Mouse (Mus musculus) kidney, postnatal 25 days (tissue): ENCODE data around the gene Akap13.
A peak's percentile ranks its signal among the peaks of the same experiment; 100 is the strongest.

Source experiments
- DNase-seq, 2 experiments: peaks; one replicate each; pipeline ENCODE4 v3.0.0; 2021; ENCODE audit warnings: mixed read lengths in 2 of 2

The Akap13 gene

DNA sequence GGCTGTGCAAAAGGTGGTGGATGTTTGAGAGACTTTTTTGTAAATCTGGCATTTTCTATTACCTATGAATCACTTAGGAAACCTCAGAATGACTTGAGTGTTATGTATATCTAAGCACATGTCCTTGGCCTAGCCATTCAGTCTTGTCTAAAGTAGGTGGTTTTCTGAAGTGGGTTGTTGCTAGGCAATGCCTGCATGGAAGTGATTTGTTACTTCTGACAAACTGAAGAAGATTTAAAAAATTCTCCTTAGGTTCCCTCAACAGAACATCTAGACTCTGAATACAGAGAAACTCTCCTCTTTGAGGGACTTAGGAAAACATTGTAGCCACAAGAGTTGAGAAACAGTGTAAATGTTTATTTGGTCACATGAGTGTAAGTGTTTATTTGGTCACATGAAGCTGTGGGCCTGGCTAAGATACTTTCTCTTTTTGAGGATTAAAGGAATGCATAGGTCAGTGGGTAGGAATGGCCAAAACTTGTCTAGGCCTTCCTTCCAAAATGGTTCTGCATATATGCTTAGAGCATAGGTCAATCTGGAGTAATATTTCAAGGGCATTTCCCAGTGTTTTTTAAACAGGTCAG, 8.3 kb downstream of the Akap13 start:
- no peak for DNase-seq

GRCm38 (mm10) chr7:75467791-75468190, 12.5 kb downstream of the Akap13 start:
- DNase-seq, result no peak

GRCm38 (mm10) chr7:75470318-75470925, 15.1 kb downstream of the Akap13 start:
- DNase-seq, result peak; percentile 27 to 45

- peak in 1 of 2 experiments; percentile 52 for DNase-seq
These were observed 17.2 kb downstream of the Akap13 start for GRCm38 (mm10) chr7:75472316-75473195.

- no peak for DNase-seq
These were observed 18.0 kb downstream of the Akap13 start for GRCm38 (mm10) chr7:75473294-75473693.

GRCm38 (mm10) chr7:75474064-75474463, 18.7 kb downstream of the Akap13 start:
- DNase-seq, result no peak

DNA sequence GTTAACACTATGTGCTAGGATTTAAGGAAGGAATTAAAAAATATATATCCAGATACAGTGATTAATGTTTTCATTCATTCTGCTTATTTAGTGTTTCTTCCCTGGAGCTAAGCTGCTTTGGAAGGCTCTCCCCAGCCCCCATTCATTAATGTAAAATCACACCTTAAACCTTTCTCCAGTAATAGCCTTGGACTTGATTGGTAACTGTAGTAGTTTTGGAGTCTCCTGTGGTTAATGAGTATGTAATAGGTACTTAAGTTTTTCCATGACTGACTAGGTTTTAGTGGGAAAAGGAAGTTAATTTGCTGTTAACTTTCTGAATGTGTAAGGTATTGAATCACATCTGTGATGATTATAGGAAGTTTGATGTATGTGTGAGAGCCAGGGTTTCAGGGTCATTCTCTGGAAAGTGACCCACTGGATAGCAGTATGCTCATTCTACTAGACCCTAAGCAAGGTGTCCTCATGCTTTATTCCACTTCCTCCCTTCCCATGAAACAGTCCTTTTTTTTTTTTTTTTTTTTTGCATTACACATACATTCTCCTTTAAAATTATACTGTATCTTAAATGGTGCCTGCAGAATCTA, 19.3 kb downstream of the Akap13 start:
- DNase-seq, result no peak

DNA sequence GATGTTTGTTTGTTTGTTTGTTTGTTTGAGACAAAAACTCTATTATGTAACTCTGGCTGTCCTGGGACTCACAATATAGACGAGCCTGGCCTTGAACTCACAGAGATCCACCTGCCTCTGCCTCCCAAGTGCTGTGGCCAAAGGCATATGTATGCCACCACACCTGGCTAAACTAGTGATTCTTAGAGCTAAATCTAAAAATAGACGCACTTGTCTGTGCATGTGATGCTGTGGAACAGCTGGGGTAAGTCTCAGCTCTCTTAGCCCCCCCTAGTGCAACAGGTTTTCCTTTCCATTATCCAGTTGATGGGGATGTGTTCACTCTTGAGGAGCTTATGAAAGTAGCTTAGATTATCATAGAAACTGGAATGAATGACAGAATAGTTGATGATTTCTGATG, 22.7 kb downstream of the Akap13 start:
- no peak for DNase-seq

- DNase-seq, result peak; percentile 74 to 90
These were observed 25.5 kb downstream of the Akap13 start for GRCm38 (mm10) chr7:75480721-75481426.

DNA sequence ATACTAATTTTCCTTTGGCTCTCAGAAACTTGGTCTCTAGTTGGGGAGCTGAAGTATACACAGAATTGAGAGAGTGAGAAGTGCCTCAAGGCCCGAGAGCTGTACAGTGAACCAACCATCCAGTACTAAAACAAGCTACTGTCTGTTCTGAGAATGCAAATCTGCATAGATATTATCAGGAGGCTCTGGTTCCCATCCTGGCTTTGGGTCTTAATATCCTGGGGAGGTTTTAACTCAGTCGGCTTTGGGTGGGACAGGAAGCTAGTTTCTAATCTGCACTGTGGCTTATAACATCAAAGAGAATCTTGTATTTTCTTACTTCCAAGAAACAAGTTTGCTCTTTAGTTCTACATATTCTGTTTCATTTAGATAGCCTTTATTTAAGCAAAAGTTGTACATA, 30.7 kb downstream of the Akap13 start:
- no peak for DNase-seq

- DNase-seq, result no peak
These were observed 40.7 kb downstream of the Akap13 start for GRCm38 (mm10) chr7:75495941-75496441.

GRCm38 (mm10) chr7:75498627-75499026, 43.3 kb downstream of the Akap13 start:
- peak; percentile 33 to 54 for DNase-seq

DNA sequence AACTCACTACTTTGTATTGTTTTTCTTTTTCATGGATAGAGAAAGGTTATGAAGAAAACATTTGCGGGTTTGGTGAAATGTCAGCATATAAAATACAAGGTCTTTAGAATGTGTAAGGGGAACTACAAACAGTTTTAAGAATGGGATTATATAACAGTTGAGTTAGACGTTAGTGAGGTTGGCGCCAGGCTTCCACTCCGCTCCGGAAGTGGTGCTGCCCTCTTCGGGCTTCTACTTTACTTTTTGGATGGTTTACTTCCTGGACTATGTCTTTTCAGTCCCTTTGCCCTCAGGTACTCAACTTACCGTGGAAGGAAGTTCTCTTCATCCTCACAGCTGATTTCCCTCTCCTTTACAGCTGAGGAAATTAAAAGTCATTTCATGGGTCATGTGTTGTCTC, 43.9 kb downstream of the Akap13 start:
- DNase-seq, result peak in 1 of 2 experiments; percentile 50

GRCm38 (mm10) chr7:75500164-75500563, 44.8 kb downstream of the Akap13 start:
- no peak for DNase-seq

DNA sequence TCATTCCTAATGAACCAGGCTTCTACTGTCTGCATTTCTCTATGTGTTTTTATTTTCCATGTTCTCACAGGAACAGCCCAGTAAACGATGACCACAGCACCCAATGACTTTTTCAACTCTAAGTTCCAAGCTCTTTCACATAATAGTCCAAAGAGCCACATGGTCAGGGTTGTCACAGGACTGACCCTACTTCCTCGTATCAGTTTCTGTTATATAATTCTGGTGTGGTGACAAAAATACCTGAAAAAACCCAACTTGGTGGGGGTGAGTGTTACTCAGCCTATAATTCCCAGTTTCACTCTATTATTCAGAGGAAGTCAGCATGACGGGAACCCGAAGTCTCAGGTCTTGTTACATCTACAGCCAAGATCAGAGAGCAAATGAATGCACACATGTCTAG, 45.5 kb downstream of the Akap13 start:
- DNase-seq, result no peak

- no peak for DNase-seq
These were observed 49.2 kb downstream of the Akap13 start for GRCm38 (mm10) chr7:75504524-75504923.

DNA sequence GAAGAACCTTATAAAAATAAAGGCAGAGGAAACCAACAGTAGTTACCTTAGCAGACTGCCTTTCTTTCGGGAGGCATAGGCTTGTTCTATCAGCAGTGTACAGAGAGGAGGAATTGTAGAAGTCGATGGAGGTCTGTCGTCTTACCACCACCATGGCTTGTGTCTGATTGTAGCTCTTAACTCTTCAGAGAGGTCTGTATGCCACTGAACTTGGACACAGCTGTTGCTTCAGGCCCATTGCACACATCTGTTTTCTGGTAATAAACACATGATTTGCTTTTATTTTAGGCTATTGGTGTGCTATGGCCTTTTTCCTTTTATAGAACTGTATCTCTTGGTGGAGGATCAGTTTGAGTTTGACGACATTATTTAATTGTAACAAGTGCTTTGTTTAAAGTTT, 51.3 kb downstream of the Akap13 start:
- no peak for DNase-seq

DNA sequence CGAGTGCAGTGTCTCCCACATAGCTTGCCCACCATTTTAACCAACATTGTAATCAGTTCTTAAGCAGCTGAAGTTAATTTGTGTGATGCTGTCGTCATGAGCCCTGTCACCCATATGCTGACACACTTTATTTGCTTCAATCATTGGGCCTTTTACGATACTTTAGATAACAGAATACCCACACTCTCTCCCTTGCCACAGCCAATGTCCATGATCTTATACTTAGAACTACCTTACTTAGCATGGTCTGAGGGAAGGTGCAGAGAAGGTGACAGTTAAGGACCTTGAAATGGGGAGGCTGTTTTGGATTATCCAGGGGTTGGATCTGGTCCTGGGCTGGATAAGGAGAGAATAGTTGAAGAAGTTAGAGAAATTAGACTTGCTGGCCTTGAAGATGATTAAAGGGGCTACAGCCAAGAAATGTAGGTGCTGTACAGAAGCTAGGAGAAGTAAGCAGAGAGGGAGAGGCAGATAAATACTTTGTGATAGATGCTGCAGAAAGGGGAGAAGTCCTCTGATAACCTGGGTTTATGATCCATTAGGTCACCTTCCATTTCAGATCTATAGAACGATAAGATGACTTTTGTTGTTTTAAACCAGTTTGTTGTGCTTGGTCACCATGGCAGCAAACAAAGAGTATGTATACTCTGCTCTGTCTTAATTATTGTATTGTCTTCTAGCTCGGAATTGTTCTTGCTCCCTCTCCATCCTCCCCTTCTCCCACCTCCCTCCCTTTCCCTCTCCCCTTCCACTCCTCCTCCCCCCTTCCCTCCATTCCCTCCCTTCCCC, 53.9 kb downstream of the Akap13 start:
- DNase-seq, result no peak

DNA sequence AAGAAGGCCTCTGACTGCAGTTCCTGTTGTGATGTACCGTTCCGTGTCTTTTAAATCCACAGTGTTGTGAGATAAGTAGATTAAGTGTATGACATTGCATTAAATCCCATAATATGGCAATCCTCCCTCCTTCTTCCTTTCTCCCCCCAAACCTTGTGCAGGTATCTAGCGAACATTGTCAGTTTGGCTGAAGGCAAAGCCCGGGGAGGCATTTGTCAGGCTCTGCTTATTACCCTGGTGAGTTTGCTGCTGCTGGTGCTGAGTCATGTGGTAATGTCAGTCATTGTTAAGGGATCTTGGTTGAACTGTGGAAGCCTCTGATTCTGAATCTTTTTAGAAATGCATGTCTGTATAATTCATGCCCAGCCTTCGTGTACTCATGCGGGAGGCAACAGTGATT, 60.1 kb downstream of the Akap13 start:
- no peak for DNase-seq

- DNase-seq, result no peak
These were observed 61.6 kb downstream of the Akap13 start for GRCm38 (mm10) chr7:75516716-75517619.

DNA sequence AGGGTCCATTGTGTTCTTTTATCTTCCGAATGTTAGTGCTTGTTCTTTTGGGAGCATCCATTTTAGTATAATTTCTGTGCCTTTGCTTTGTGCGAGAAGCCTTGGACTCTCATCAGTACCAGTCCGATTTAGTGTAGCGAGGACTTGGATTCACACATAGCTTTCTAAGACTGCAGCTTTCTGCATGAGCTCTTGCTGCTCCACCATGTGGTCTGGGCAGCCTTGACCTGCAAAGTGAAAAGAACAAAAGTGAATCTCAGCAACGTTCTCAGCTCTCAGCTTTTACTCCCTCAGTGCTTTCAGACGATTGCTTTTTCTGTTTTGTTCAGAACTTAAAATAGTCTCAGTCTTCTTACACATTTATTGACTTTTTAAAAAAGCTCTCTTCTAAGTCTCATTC, 65.2 kb downstream of the Akap13 start:
- DNase-seq, result no peak
